Mouse (Mus musculus) liver, embryonic 18 days (tissue): ENCODE data around the gene Cfap73. TPM values are rescaled to one million over a fixed set of nuclear protein-coding genes. Genes with fewer than 3 reads are reported as not detected.

Experiments
- polyA plus RNA-seq: library from polyadenylated mRNA; depleted of rRNA; stranded (reverse); fragments of >200 nt; gene quantifications from 2 replicates; pipeline ENCODE4 v1.2.3, GENCODE M21; 2012; rRNA removed

Cfap73 gene
- polyA plus RNA-seq: not detected in 2 replicates

GRCm38 (mm10) chr5:120634131-120634530 lies at the start of gene Cfap73:
Gene Cfap73, minus strand, starts transcription at chr5:120634235.

GRCm38 (mm10) chr5:120648569-120649373 lies 14.7 kb upstream of the Cfap73 start, which contains the start of gene Rasal1:
Gene Rasal1, plus strand, starts transcription at chr5:120648812.

GRCm38 (mm10) chr5:120612442-120612821 lies 21.6 kb downstream of the Cfap73 start, which contains the start of the genes Rita1 and Ddx54:
Gene Rita1, minus strand, starts transcription at chr5:120612589.
Gene Ddx54, plus strand, starts transcription at chr5:120612739.

GRCm38 (mm10) chr5:120588569-120589094 lies 45.4 kb downstream of the Cfap73 start, which contains the start of the genes Tpcn1 and Iqcd:
Gene Tpcn1, minus strand, starts transcription at chr5:120588673.
Gene Iqcd, plus strand, starts transcription at chr5:120589016.

Other genes with a start within 250 kb of the Cfap73 start
- not detected in 2 replicates for gene Lhx5, start 202.5 kb downstream of the Cfap73 start, polyA plus RNA-seq
- 7.2 and 8.4 TPM in 2 replicates for gene Sdsl, start 161.4 kb downstream of the Cfap73 start, polyA plus RNA-seq
- 6.9 and 8.2 TPM in 2 replicates for gene Sds, start 157.7 kb downstream of the Cfap73 start, polyA plus RNA-seq
- gene Plbd2, start 130.6 kb downstream of the Cfap73 start, polyA plus RNA-seq: 6.3 and 7.4 TPM in 2 replicates
- gene Slc8b1, start 123.1 kb downstream of the Cfap73 start, polyA plus RNA-seq: 14.6 and 16.4 TPM in 2 replicates
- 16.8 and 21.7 TPM in 2 replicates for gene Tpcn1, start 45.6 kb downstream of the Cfap73 start, polyA plus RNA-seq
- 1.6 and 2.4 TPM in 2 replicates for gene Iqcd, start 45.2 kb downstream of the Cfap73 start, polyA plus RNA-seq
- gene Rita1, start 21.6 kb downstream of the Cfap73 start, polyA plus RNA-seq: 6.0 and 6.9 TPM in 2 replicates
- 13.7 and 14.9 TPM in 2 replicates for gene Ddx54, start 21.5 kb downstream of the Cfap73 start, polyA plus RNA-seq
- 0.22 and 0.29 TPM in 2 replicates for gene Rasal1, start 14.6 kb upstream of the Cfap73 start, polyA plus RNA-seq
- gene Dtx1, start 77.7 kb upstream of the Cfap73 start, polyA plus RNA-seq: 0.13 and 0.15 TPM in 2 replicates
- gene Oas2, start 115.6 kb upstream of the Cfap73 start, polyA plus RNA-seq: 10.7 and 11.6 TPM in 2 replicates
- gene Oas3, start 143.4 kb upstream of the Cfap73 start, polyA plus RNA-seq: 3.6 and 6.9 TPM in 2 replicates
- gene Oas1e, start 161.3 kb upstream of the Cfap73 start, polyA plus RNA-seq: 0.15 and 0.26 TPM in 2 replicates
- gene Oas1c, start 178.3 kb upstream of the Cfap73 start, polyA plus RNA-seq: 0.87 and 1.0 TPM in 2 replicates
- gene Oas1f, start 213.1 kb upstream of the Cfap73 start, polyA plus RNA-seq: not detected in 2 replicates
- gene Oas1h, start 227.2 kb upstream of the Cfap73 start, polyA plus RNA-seq: not detected in 2 replicates